Mouse (Mus musculus): ENCODE measurements around the gene Coro1b. TPM values are rescaled to one million over a fixed set of nuclear protein-coding genes. Genes with fewer than 3 reads are reported as not detected.

Gene Coro1b
- total RNA-seq, 1 experiment from 2014 or later, result 183 TPM

DNA sequence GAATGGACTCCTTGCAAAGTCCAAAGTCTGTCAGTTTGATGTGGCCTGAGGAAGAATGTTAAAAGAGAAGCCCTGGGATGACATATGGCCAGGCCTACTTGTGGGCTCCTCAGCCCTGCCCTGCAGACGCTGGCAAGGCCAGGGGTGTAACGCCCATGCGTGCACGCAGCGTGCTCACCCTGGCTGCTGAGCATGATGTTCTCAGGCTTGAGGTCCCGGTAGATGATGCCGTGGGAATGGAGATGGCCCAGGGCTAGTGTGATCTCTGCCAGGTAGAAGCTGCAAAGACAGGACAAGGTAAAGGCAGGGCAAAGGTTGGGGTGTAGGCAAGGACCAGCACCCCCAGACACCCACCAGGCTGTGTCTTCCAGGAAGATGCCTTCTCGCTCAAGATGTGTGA is 10.6 kb downstream of the Coro1b start:
- DNase-seq, result no peak

DNA sequence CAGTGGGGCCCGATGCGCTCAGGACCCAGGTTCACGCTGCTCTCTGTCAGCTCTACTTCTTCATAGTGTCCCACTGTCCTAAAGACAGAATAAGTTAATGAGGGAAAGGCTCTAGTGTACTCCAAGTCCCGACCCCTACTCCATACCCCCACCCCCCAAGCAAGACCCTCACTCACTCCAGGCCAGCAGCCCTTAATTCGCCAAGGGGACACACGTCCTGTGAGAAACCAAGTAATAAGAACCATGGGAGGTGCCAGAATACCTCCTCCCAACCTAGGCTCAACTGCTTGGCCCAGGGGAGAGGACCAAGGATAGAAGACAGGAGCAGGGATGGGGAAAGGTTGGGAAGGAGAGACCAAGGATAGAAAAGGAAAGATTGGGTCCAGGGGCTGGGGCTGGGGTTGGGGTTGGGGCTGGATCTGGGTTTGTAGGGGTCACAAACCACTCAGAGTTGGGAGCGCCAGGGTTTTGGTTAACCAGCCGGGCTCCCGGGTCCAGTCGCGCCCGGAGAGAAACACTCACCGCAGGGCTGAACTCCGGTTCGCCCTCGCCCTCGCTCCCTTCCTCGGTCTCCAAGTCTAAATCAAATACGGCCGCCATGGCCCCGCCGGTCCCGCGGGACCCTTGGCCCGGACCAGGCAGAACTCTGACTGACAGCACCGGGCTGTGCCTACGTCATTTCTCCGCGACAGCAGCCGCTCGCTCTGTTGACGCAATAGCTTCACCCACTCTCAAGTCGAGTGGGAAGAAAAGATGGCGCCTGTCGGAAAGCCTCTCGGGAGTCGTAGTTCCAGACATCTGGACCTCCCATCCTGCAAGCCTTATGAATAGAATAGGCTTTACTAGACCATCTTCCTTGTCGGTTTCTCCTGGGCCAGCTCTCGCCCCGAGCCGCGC is 14.5 kb downstream of the Coro1b start, which contains the start of gene Rps6kb2:
TSS of gene Rps6kb2 (minus strand) at position 709 of the 897 bp plus-strand sequence.
- DNase-seq, result peak; percentile 97

GRCm38 (mm10) chr19:4163543-4163887 is 15.1 kb downstream of the Coro1b start:
- DNase-seq, result no peak

GRCm38 (mm10) chr19:4164100-4164499 is 15.7 kb downstream of the Coro1b start:
- no peak for DNase-seq

- DNase-seq, result peak; percentile 78
Observed at GRCm38 (mm10) chr19:4164721-4165120, 16.3 kb downstream of the Coro1b start.

- no peak for DNase-seq
Observed at GRCm38 (mm10) chr19:4166678-4167476, 18.5 kb downstream of the Coro1b start.

- peak; percentile 99 for DNase-seq
Observed at GRCm38 (mm10) chr19:4169378-4169784, 21.0 kb downstream of the Coro1b start.

DNA sequence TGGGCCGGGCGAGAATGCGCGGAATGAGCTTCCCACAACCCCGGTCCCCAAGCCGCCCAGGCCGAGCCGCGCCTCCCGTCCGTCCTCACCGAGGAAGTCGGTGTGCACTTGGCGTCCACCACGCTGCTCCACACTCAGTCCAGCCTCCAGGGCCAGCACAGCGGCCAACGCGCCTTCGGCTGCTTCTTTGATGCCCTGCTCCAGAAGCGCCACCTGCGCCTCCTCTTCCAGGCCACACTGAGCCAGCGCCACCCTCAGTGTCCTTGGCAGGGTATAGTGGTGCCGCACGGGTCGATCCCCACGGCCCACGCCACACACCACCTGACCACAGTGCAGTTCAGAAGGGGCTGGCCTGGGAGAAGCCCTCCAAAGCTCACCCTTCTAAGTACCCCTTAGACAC is 21.4 kb downstream of the Coro1b start:
- DNase-seq, result no peak

- DNase-seq, result no peak
Observed at GRCm38 (mm10) chr19:4170723-4171392, 22.4 kb downstream of the Coro1b start.

DNA sequence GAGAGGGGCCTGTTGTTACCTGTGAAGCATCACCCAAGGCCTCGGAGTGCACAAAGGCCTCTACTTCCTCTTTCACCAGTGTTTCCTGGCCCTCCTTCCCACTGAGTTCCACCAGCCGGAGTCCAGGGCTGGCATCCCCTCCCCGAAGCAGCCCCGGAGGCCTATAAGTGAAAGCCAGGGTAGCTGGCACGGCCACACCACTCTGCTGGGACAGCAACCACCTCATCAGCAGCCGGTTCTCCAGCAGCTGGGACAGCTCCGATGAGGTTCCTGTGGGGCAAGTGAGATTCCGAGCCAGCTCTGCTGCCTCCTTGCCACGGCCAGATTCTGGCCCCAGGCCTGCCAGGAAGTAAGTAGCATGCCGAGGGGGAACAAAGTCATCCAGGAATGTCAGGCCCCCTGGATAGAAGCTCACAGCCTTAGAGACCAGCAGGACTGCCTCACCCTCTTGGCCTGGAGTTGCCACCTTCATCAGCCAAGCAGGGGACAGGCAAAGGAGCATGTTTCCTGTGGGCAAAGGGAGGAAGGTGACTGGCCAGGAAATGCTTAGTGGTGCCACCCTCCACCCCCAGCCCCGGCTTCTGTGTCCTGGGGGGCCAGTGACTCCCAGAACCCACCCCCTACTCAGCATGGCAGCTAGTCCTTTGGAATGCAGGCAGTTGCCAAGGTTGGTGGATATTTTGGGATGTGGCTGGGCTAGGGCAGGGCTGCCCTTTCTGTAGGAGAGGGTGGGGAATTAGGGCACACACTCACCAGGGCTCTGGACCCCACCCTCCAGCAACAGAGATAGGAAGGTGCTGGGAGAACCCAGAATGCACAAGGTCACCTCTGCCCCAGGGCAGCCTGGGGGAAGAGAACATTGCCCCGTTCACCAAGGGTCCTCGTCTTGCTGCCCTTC is 23.2 kb downstream of the Coro1b start:
- no peak for DNase-seq

DNA sequence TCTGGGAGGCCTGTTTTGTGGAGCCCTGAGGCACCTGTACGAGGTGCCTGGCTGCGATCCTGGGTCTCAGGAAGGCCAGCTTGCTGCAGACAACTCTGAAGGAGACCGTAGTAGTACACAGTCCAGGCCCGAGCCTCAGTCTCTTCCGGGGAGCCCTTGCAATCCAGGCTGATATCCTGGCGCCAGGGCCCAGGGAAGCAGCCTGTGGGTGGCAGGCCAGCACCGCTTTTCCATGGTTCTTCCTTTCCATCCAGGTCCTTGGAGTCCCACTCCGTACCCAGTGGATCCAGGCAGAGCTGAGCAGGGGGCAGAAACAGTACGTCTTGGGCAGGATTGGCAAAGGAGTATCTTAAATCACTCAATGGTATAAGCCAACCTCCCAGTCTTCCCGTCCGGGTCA is 24.5 kb downstream of the Coro1b start:
- no peak for DNase-seq

- DNase-seq, result no peak
Observed at GRCm38 (mm10) chr19:4175368-4175947, 27.0 kb downstream of the Coro1b start, which contains the start of gene Carns1. Gene Carns1, minus strand, starts transcription at chr19:4175479.

- DNase-seq, result no peak
Observed at GRCm38 (mm10) chr19:4180411-4180810, 32.0 kb downstream of the Coro1b start.

DNA sequence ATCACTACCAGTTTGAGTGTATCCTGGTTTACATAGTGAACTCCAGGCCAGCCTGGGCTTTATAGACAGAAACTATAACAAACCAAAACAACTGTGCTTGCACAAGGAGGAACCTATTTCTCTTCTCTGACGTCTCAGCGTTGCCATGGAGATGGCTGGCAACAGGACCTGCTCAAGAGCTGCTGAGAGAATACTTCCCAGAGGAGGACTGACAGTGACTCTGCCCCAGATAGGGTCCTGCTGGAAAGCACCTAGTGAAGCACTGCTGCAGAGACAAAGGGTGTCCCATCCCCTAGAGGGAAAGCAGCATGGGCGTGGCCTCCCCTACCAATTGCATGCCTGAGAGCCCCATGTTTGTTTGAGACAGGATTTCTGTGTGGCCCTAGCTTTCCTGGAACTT is 33.5 kb downstream of the Coro1b start:
- DNase-seq, result peak; percentile 89

DNA sequence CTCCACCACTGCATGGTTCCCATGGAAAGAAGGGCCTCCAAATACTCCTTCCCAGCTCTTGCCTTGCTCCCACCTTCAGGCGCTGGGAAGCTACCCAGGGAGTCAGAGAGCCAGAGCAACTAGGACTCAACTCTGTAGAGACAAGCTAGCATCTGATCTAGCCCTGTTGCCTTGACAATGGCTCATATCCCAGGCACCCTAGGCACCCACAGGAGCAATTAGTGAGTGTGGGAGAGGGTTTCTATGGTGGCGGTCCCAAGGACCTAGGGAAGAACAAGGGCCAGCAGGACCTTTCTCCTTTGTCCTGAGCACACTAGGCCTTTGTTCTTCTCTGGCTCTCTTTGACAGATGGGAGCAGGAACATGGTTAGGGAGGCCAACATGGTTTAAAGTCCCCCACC is 35.3 kb downstream of the Coro1b start:
- no peak for DNase-seq

- DNase-seq, result peak; percentile 60
Observed at GRCm38 (mm10) chr19:4184976-4185975, 36.9 kb downstream of the Coro1b start.

DNA sequence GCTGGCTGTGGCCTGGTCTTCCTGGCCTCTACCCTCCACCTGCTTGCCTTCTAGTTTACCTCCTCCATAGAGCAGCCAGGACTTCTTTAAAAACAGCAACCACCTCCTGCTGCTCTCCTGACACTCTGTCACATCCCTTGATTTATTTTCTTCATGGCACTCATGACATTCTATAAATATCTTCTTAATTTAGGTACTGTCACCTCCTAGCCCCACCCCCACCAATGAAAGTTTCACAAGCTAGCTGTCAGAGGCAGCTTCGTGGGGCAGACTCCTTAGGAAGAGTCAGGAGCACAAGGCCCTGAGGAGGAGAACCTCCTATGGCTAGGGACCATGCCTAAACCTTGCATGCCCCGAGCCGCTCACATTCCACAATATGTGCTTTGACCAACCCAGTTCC is 38.9 kb downstream of the Coro1b start:
- DNase-seq, result no peak

DNA sequence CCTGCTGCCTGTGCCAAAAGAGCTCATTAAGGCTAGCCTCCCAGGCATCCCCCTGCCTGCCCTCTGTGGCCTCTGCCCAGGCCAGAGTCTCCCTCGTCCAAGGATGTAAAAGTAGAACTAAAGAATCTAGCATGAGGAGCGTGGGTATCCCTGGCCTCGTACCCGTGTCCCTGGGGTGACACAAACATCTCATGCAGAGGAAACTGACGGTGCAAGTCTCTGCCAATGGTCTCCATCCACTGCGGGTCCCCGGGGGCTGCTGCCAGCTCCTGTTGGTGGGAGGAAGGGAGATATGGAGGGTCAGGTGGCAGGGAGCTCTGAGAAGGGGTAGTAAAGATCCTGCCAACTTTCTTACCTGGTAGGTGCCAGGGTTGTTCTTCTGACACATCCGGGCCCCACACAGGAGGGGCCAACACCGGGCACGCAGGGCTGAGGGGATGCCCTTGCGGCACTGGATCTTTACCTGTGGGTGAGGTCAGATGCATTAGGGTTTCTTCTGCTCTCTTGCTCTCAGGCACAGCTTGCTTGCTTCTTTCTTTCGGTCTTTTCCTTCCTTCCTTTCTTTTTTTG is 40.7 kb downstream of the Coro1b start:
- no peak for DNase-seq

DNA sequence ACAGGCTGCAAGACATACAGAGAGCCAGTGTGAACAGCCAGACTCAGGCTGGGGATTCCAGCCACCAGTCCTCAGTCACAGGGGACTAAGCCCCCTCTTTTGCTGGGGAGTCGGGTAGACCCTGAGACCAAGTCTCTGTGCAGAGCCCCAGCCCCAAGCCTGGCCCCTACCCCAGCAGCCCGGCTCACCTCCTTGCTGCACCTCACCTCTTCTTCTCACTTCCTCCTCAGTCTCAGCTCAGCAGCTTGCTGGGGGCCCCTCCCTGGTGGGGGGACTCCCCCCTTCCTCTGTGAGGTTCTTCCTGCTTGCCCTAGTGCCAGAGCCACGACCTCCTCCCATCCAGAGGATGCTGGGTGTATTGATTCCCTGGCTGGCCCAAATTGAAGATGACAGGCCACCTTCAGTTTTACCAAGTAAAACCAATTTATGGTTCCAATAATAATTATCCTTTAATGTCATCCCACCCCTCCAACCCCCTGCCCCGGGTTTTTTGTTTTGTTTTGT is 42.5 kb downstream of the Coro1b start, which contains the start of gene Tbc1d10c:
TSS of gene Tbc1d10c (minus strand) at position 454 of the 504 bp plus-strand sequence.
- peak; percentile 63 for DNase-seq

Data from adrenal gland, postnatal 14 days (tissue).